Mouse (Mus musculus) erythroid progenitor cell, adult 5-6 weeks (primary cell): ENCODE data around the gene Prdx6. TPM values are rescaled to one million over a fixed set of nuclear protein-coding genes. Genes with fewer than 3 reads are reported as not detected.
A peak's percentile ranks its signal among the peaks of the same experiment; 100 is the strongest.
"Not testable (repeated sequence)": the region's sequence is repeated elsewhere in the genome, so short reads cannot be mapped to it uniquely, and the experiment has no call there.

Experiments
- ATAC-seq: replicated peaks from 2 replicates; pipeline ENCODE4 v1.8.0; 2016; ENCODE audit warnings: moderate number of reproducible peaks, mild to moderate bottlenecking, moderate TSS enrichment, inconsistent platforms; ENCODE audit not compliant: poor library complexity, low FRiP score, severe bottlenecking
- total RNA-seq, 2 experiments: library from RNA; stranded (forward) in 1 of 2; stranded (reverse) in 1 of 2; fragments of 150-400 nt in 1 of 2; fragments of 186-747, 209-891 nt in 1 of 2; gene quantifications; 2 replicates each; pipeline versions ENCODE4 v1.2.3 to v1.2.4; 2015 to 2017; ENCODE audit warnings: low replicate concordance in 2 of 2

The Prdx6 gene
- total RNA-seq, 2 experiments from 2014 or later, result 48.9 to 50.3 TPM

GRCm38 (mm10) chr1:161252365-161252764, 1.3 kb upstream of the Prdx6 start:
- ATAC-seq, result no peak

DNA sequence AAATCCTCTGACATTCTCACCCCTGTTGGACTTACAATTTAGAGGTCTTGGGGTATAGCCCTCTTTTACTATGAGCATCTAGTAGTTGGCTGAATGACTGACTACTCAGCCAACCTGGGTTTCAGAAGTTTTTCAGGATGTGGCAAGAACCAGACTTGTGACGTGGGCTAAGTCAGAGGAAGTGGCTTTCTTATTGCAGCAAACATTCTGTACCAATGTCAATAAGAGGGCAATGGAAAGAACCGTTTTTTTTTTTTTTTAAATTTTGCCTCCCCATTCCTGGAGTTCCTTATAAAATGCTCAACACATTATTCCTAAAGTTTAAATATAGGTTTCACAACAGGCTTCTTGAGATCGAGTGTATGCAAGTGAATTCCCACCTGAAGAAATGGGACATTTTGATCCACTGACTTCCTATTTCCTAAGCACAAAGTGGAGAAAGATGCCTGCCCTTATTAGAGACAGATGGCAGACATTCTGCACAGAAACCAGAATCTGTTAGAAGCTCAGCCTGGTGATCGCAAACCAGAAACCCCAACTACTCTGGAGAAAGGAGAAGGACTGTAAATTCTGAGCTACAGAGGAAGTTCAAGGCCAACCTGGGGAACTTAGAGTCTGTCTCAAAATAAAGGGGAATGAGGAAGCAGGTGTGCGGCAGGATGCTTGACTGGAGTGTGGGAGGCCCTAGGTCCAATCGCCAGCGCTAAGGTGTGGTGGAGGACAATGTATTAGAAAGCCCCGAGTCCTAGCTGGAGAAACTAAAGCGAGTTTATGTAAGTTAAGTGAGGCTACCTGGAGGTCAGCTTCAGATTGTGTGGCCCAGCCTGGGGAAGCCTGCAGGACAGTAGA, 622 bp upstream of the Prdx6 start:
- no peak for ATAC-seq

DNA sequence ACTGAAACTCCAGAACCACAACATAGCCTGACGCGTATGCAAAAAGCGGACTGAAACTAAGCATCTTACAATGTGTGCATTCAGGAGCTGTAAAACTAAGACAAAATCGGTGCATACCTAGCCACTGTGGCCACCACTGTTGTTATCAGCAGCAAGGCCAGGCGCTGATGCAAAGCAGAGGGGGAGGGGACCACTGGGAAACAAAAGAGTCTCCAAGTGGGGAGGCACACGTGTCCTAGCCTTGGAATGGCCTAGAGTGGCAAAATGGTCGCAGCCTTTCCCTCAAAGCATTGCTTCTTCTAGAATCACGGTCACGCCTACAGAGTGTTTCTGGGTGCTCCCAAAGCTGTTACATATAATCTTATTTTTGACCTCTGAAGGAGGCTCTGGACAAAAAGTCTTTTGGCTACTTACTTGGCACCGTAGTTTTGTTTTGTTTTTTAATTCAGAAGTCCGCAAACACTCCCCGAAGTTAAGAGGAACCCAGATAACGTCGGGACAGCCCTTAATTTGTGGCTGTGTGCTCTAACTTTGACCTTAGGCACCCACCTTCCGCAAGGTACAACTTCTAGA, 902 bp downstream of the Prdx6 start:
- peak; percentile 21; the same call in 1 of the 2 replicates for ATAC-seq

DNA sequence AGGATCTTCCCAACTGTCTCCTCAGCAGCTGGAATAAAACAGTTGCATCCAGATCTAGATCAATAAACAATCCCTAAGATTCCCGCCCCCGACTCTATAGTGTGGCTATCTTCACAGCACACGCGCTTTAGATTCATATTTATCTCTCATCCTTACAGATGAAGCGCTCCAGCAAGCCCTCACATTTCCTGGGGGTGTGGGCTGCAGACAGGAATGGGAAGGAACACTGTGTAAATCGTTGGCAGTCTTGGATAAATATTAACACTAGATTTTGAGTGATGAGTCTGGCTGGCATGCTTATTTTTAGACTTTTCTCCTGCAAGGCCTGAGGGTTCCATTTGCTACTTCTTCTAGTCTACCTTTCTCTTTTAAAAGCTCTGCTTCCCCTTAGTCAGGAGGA, 1.6 kb downstream of the Prdx6 start:
- no peak for ATAC-seq

- ATAC-seq, result 0 out of 2 replicates have a peak, but pooled peaks have one; percentile 30
These were observed 2.3 kb downstream of the Prdx6 start for GRCm38 (mm10) chr1:161248685-161249084.

- no peak for ATAC-seq
These were observed 3.1 kb downstream of the Prdx6 start for GRCm38 (mm10) chr1:161247643-161248580.

DNA sequence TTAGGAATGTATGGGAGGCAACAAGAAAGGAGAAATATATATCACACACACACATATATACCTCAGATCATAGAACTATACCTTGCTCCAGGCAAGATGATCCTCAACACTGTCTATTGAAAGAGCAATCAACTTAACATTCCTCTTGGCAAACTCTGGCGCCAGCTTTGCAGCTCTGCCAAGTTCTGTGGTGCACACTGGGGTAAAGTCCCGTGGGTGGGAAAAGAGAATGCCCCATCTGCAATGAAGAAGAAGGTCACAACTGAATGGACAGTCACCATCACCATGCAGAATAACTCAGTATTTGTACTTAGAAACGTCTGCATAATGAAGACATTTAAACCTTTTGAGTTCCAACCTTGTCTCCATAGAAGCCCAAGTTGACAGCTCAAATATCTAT, 3.8 kb downstream of the Prdx6 start:
- ATAC-seq, result no peak

DNA sequence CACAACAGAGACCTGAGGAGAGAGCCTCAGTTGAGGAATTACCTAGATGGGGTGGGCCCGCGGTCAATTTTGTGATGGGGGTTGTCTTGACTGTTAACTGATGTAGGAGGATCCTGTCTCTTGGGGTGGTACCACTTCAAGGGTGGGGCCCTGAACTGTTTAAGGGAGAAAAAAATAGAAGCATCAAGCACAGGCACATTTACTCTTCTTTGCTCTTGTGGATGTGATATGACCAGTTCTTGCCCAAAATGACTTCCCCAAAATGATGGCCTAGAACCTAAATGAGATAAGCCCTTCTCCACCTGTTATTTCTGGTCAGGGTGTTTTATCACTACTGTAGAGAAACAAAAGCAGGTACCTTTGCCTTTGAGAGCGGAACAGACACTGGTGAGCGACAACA, 13.3 kb downstream of the Prdx6 start:
- no peak for ATAC-seq

DNA sequence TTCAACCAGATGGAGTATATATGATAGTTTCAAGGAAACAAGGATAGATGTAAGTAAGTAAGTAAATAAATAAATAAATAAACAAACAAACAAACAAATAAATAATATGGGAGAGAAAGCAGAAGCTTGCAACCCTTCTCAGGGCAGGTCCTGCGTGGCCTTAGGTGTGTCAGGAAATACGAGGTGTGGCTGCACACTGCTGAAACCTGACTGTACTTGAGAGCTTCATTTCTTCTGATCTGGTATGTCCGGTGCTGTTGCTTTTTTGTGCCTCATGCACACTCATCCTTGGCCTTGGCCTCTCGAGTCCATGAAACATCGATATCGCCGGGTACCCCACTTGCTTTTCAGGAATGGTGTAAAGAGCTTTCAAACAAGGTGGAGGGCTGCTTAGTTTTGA, 13.7 kb downstream of the Prdx6 start:
- no peak for ATAC-seq

DNA sequence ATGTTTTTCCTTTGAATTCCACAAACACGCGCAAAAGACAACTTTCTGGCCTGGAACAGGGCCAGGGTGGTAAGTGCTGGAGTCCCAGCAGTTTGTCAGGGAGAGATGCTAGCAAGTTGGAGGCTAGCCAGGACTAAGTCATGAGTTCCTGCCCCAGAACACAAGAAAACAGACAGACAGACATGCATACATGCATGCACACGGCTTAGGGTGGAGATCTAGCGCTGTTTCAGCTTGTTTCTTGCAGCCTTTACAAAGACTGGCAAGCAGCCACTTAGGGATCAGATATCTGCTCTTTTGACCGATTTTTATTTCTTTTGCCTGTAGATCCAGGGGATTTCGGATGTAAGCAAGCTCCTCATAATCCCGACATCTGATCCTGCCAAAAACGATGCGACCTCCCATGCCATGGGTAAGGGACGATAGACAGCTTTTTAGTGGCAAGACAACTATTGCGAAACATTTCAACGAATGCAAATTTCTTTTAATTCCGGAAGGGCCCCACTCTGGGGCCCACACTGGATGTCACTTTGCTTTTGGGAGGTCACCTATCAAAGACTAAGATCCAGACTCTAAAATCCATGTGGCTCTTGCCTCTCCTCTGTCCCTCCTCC, 17.7 kb downstream of the Prdx6 start:
- ATAC-seq, result no peak

- ATAC-seq, result no peak
These were observed 18.8 kb downstream of the Prdx6 start for GRCm38 (mm10) chr1:161232181-161232580.

DNA sequence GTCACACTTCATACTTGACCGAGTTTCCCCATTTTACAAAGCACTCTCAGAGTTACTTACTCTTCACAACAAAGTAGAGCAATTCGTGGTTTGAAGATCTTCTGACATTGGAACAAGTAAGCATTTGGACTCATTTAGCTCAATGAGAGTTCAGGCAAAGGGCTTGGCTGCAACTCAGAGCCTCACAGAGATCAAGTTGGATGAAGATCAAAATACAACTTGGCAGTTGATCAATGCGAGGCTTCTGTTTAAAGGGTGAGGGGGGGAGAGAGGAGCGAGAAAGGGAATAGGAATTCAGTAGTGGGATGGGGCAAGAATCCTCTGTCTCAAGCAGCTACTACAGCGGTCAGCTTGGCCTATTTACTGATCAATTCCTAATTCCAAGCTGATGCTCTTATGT, 26.2 kb downstream of the Prdx6 start:
- ATAC-seq, result no peak

DNA sequence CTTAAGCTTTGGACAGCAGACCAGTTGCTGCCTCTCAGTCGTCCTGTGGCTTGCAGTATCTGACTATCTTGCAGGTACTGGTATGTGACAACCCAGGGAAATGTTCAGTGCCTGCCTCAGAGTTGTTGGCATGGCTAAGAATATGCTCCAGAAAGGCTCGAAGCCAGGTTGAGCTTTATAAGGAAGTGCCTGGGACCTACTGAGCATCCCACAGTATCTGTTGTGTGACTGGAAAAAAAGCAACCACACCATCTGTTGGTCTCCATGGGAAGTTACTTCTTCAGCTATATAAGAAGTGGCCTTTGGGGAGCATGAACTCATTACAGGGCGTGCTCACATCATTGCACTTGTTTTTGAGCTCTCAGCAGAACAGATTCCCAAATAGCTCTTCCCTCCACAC, 31.2 kb downstream of the Prdx6 start:
- no peak for ATAC-seq

DNA sequence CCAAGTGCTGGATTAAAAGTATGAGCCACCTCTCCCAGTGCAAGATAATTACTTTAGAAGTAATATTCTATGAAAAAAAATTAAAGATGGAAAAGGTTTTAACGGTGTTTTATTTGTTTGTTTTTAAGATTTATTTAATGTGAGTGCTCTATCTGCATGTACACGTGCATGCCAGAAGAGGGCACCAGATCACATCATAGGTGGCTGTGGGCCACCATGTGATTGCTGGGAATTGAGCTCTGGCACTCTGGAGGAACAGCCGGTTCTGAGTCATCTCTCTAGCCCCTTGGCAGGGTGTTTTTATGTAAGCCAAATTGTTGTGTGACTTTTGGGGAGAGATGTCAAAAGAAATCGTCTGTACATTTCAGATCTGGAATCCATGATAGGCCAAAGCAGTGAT, 36.6 kb downstream of the Prdx6 start:
- no peak for ATAC-seq

DNA sequence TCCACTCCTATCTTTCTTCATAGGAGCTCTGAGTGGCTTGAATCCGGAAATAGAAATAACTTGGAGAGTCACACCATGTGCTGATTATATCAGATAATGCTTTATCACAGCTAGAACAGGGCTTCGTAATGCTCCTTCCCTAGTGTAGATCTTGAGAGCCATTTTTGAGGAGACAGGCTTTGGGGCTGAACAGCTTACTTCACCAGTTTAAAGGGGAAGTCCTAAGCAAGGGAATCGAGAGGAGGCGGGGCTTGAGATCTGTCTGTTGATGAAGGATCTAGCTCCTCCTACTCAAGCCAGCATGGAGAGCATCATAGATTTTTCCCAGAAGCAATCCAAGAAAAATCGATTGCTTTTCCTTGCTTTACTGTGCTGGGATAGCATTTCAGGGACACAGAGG, 51.2 kb downstream of the Prdx6 start:
- no peak for ATAC-seq

DNA sequence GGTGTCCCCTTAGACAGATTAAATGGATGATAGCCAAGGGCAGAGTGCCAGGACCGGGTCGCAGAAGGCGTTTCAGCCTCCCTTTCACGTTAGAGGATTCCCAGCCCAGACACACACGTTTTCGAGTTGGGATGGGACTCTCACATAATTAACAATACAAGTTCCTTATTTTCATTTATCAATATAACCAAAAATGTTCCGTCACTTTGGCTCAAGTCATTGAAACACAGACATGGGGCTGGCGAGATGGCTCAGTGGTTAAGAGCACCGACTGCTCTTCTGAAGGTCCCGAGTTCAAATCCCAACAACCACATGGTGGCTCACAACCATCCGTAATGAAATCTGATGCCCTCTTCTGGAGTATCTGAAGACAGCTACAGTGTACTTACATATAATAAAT, 54.7 kb downstream of the Prdx6 start:
- not testable (repeated sequence) for ATAC-seq

DNA sequence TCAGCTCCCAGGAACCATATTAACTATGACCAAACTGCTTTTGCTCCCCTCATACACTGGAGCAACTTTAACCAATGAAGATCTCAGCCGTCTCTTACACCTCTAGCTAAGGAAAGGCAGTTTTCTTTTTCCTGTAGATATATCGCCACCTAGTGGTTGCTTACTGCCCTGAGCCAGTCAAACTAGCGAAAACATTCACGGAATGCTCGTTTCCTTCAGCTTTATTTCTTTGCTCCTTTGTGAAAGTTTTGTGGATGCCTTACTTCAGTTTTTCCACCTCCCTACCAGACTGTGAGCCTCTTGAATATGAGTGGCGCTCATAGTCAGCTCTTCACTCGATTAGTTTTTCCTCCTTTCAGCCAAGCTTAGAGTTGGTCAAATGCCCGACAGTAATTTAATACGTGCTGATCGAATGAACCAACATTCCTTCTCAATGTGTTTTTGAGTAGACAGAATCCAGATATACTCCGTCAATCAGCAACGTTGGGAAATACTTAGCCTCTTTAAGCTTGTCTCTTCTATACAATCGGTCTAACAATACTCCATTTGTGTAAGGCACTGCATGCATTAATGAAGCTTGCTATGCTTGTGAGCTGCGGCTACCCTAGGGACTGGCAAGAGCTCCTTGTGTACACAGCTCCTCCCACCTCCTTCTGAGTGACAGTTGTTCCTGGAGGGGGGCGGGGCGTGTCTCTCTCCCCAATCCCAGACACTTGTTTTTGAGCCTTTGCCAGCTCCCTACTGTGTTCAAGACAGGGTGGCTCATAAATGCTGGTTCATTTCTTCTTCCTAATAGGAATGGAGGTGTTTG, 55.3 kb downstream of the Prdx6 start:
- ATAC-seq, result peak; percentile 96

GRCm38 (mm10) chr1:161190253-161190910, 60.6 kb downstream of the Prdx6 start:
- no peak for ATAC-seq
